In the genomic region with DNA sequence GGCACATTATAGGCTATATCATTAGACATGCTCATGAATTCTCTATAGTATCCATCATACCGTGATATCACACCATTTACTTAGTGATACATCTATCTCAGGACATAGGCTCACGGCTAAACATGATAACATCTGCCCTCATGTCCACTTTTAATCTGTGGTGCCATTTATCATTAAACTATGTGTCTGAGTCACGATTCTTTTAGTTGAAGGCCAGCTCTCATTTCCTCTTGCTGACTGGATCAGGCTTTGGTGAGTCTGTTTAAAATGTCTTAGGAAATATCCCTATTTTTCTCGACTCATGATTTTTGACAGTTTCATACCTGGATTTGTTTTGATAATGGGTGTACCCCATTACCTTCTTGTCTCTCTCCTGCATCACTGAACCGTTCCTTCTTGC, we compare ENCODE assay signal across 8 mouse cellular contexts. TPM values are rescaled to one million over a fixed set of nuclear protein-coding genes. Genes with fewer than 3 reads are reported as not detected.
DNase-seq lines count a peak whose midpoint lies in the region; ATAC-seq and TF ChIP-seq lines count a peak whose summit lies in the region.

A gene (plus strand): TSS at position 205 of the 400 bp plus-strand sequence.

- no peak for TF ChIP-seq CTCF in kidney, adult 2 months (conservative IDR thresholded peaks at IDR 0.05; ENCODE audit: insufficient read depth, insufficient read length, low read depth, low read length)
- no peak for TF ChIP-seq CTCF in bone marrow macrophage, adult 2 months (IDR thresholded peaks at IDR 0.05; ENCODE audit: low read depth, low read length)

- H3K9ac ChIP-seq in kidney, embryonic 16.5 days (replicated peaks; ENCODE audit: low read length): no peak within 1 kb of the TSS
- no peak within 1 kb of the TSS for H3K9ac ChIP-seq in midbrain, embryonic 16.5 days (ENCODE audit: low read depth, low read length)

- H3K27me3 ChIP-seq in kidney, embryonic 16.5 days (ENCODE audit: insufficient read depth, low read length): no peaks in the 10 kb centered on the region
- H3K27me3 ChIP-seq in kidney, adult 2 months (replicated peaks; ENCODE audit: control insufficient read depth, insufficient read depth, low read length): no peaks in the 10 kb centered on the region
- H3K27me3 ChIP-seq in midbrain, embryonic 16.5 days (ENCODE audit: control insufficient read depth, insufficient read depth, low read depth, low read length): no peaks in the 10 kb centered on the region

- no peak for TF ChIP-seq POLR2A in kidney, adult 2 months (IDR thresholded peaks at IDR 0.05; ENCODE audit: low read depth, low read length)
- no peak for TF ChIP-seq POLR2A in bone marrow macrophage, adult 2 months (IDR thresholded peaks at IDR 0.05; ENCODE audit: borderline replicate concordance, low read depth, low read length)

- DNase-seq in kidney, adult 2 months: no peak
- no peak for DNase-seq in heart, adult 8-10 months (ENCODE audit: low spot score)
- no peak for DNase-seq in layer of hippocampus, postnatal 25 days (ENCODE audit: extremely low spot score in 1 of 2, low spot score in 1 of 2)
- no peak for DNase-seq in testis, postnatal 10 days (ENCODE audit: low spot score)
- no peak for DNase-seq in Muller cell, postnatal 12 days (ENCODE audit: inconsistent ontology term)

- H3K4me1 ChIP-seq in kidney, embryonic 16.5 days (ENCODE audit: insufficient read depth, low read length): peaks cover 27% of the 10 kb centered on the region
- 0 out of 2 replicates have a peak, but pooled peaks cover 5% of the 10 kb centered on the region for H3K4me1 ChIP-seq in kidney, adult 2 months (ENCODE audit: control insufficient read depth, insufficient read depth, low read length)
- peaks cover 26% of the 10 kb centered on the region for H3K4me1 ChIP-seq in bone marrow macrophage, adult 2 months (ENCODE audit: control insufficient read depth, insufficient read depth, low read length)
- peaks cover 12% of the 10 kb centered on the region for H3K4me1 ChIP-seq in midbrain, embryonic 16.5 days (ENCODE audit: control insufficient read depth, insufficient read depth, low read length)

- no peaks in the 10 kb centered on the region for H3K9me3 ChIP-seq in kidney, embryonic 16.5 days (ENCODE audit: low read length)
- H3K9me3 ChIP-seq in midbrain, embryonic 16.5 days (replicated peaks; ENCODE audit: control insufficient read depth, low read length, poor library complexity, severe bottlenecking): no peaks in the 10 kb centered on the region

- H3K4me2 ChIP-seq in kidney, embryonic 16.5 days (replicated peaks; ENCODE audit: low read depth, low read length): no peak within 1 kb of the TSS
- H3K4me2 ChIP-seq in midbrain, embryonic 16.5 days (ENCODE audit: low read length): no peak within 1 kb of the TSS

- 68% methylated on average over 5 of the region's 5 CpGs for WGBS in kidney, embryonic 16.5 days
- 65% methylated on average over 5 of the region's 5 CpGs for WGBS in kidney, adult 2 months
- 91% methylated on average over 5 of the region's 5 CpGs for WGBS in midbrain, embryonic 16.5 days

- H3K27ac ChIP-seq in kidney, embryonic 16.5 days (ENCODE audit: low read length): 0 out of 2 replicates have a peak within 1 kb of the TSS, but pooled peaks have one; percentile 14
- H3K27ac ChIP-seq in kidney, adult 2 months (ENCODE audit: insufficient read depth, low read depth, low read length): no peak within 1 kb of the TSS
- H3K27ac ChIP-seq in bone marrow macrophage, adult 2 months (ENCODE audit: insufficient read depth, low read depth, low read length): no peak within 1 kb of the TSS
- H3K27ac ChIP-seq in midbrain, embryonic 16.5 days (ENCODE audit: low read length): no peak within 1 kb of the TSS

- no peak for ATAC-seq in kidney, embryonic 16.5 days (ENCODE audit: low FRiP score, low TSS enrichment)
- no peak for ATAC-seq in midbrain, embryonic 16.5 days

- no peak within 1 kb of the TSS for H3K4me3 ChIP-seq in kidney, embryonic 16.5 days (ENCODE audit: low read length)
- no peak within 1 kb of the TSS for H3K4me3 ChIP-seq in kidney, adult 2 months (ENCODE audit: insufficient read depth, low read depth, low read length)
- H3K4me3 ChIP-seq in bone marrow macrophage, adult 2 months (ENCODE audit: insufficient read depth, low read length): no peak within 1 kb of the TSS
- no peak within 1 kb of the TSS for H3K4me3 ChIP-seq in midbrain, embryonic 16.5 days (ENCODE audit: low read depth, low read length)

- H3K36me3 ChIP-seq in kidney, embryonic 16.5 days (ENCODE audit: insufficient read depth, low read length): no peaks in the 10 kb centered on the region
- H3K36me3 ChIP-seq in kidney, adult 2 months (ENCODE audit: control insufficient read depth, insufficient read depth, low read length): no peaks in the 10 kb centered on the region
- no peaks in the 10 kb centered on the region for H3K36me3 ChIP-seq in midbrain, embryonic 16.5 days (ENCODE audit: control insufficient read depth, insufficient read depth, low read length)

RNA-seq across cellular contexts. Expression of the gene that starts here (rescaled TPM):
- 30.4 and 33.9 TPM in 2 replicates for polyA plus RNA-seq in kidney, embryonic 16.5 days (2015; fragmentation: Nextera tagmentation; extraction: Ambion mirVana)
- 7.6 and 8.1 TPM in 2 replicates for polyA plus RNA-seq in kidney, adult 2 months (2012; rRNA removed)
- 13.2 and 15.5 TPM in 2 replicates for polyA plus RNA-seq in bone marrow macrophage, adult 2 months (2012; ENCODE audit: insufficient read depth, insufficient read length, missing spikeins)
- total RNA-seq in heart, adult 8-10 months (2022): 10 to 100 TPM; 26.1 to 34.0 (median 27.8) TPM
- 10 to 100 TPM; 46.3 to 53.0 TPM for total RNA-seq in layer of hippocampus, postnatal 25 days (2021)
- 39.2 and 47.9 TPM in 2 replicates for polyA plus RNA-seq in midbrain, embryonic 16.5 days (2015; fragmentation: Nextera tagmentation; extraction: Ambion mirVana)
